Mouse (Mus musculus) CH12.LX (cell line): ENCODE measurements at regions not wholly inside any gene's neighbourhood (a gene's known extent, or its start where the extent isn't known, plus 50 kb on each side); places are given as distances from the start of the nearest gene placed in this dataset.
A peak's percentile ranks its signal among the peaks of the same experiment; 100 is the strongest.

Experiments
- DNase-seq: peaks from one replicate; pipeline ENCODE4 v3.0.0-alpha.2; 2013; ENCODE audit errors: extremely low read depth
- H3K27ac ChIP-seq: 2 replicates; pipeline ENCODE4 v1.5.1; 2012; ENCODE audit warnings: low read depth, mild to moderate bottlenecking, control low read depth, moderate library complexity; ENCODE audit not compliant: insufficient read depth
- H3K27me3 ChIP-seq: replicated peaks from 2 replicates; pipeline ENCODE3; 2012; ENCODE audit warnings: inconsistent platforms
- H3K36me3 ChIP-seq, 2 experiments: replicated peaks in 1 of 2; 2 replicates each; pipeline versions ENCODE3 to v1.6.1; 2012; ENCODE audit warnings: inconsistent platforms in 1 of 2, low read length in 1 of 2, mild to moderate bottlenecking in 1 of 2, mixed read lengths in 1 of 2, moderate library complexity in 1 of 2; ENCODE audit not compliant: control insufficient read depth in 1 of 2, insufficient read depth in 1 of 2
- H3K4me1 ChIP-seq, 2 experiments: 2 replicates each; pipeline ENCODE4 v1.6.1; 2012; ENCODE audit warnings: inconsistent platforms in 1 of 2, moderate library complexity in 1 of 2; ENCODE audit not compliant: insufficient read depth in 2 of 2, control insufficient read depth in 1 of 2
- H3K4me2 ChIP-seq: 2 replicates; pipeline ENCODE4 v1.6.1; 2012; ENCODE audit warnings: low read depth, mild to moderate bottlenecking, control low read depth; ENCODE audit not compliant: poor library complexity, insufficient read depth, severe bottlenecking
- H3K4me3 ChIP-seq, 3 experiments: fragments of 150-350 bp in 1 of 3; sonication (generic) in 1 of 3; replicated peaks in 1 of 3; 2 replicates each; pipeline versions ENCODE3 to v1.5.1; 2011 to 2012; ENCODE audit warnings: low read depth in 2 of 3, low read length in 2 of 3, mild to moderate bottlenecking in 2 of 3, moderate library complexity in 2 of 3, control low read depth in 1 of 3, improper control_type of control experiment in 1 of 3, inconsistent platforms in 1 of 3, mixed read lengths in 1 of 3; ENCODE audit not compliant: poor library complexity in 1 of 3
- H3K79me2 ChIP-seq: replicated peaks from 2 replicates; pipeline ENCODE4 v1.6.1; 2012; ENCODE audit warnings: mild to moderate bottlenecking, moderate library complexity; ENCODE audit not compliant: control insufficient read depth, poor library complexity, insufficient read depth, severe bottlenecking; ENCODE audit errors: extremely low read depth
- H3K9ac ChIP-seq: 2 replicates; pipeline ENCODE4 v1.6.1; 2012; ENCODE audit warnings: low read depth, mild to moderate bottlenecking, control low read depth, moderate library complexity; ENCODE audit not compliant: insufficient read depth
- H3K9me3 ChIP-seq: replicated peaks from 2 replicates; pipeline ENCODE3; 2012; ENCODE audit warnings: low read length, inconsistent platforms, mixed read lengths
- BHLHE40 ChIP-seq: IDR thresholded peaks from 2 replicates; pipeline ENCODE4 v1.6.1; 2011; ENCODE audit warnings: mild to moderate bottlenecking, low read depth, low read length, improper control_type of control experiment
- CHD1 ChIP-seq: IDR thresholded peaks from 2 replicates; pipeline ENCODE4 v1.6.1; 2012; ENCODE audit warnings: low read depth, low read length, improper control_type of control experiment, inconsistent platforms
- CTCF ChIP-seq, 2 experiments: IDR thresholded peaks in 1 of 2; conservative IDR thresholded peaks in 1 of 2; 2 replicates each; pipeline ENCODE4 v1.5.1; 2011 to 2012; ENCODE audit warnings: low read depth in 2 of 2, low read length in 2 of 2, improper control_type of control experiment in 1 of 2, inconsistent platforms in 1 of 2, mild to moderate bottlenecking in 1 of 2, moderate library complexity in 1 of 2
- E2F4 ChIP-seq: IDR thresholded peaks from 2 replicates; pipeline ENCODE4 v1.6.1; 2011; ENCODE audit warnings: low read depth, low read length, improper control_type of control experiment; ENCODE audit not compliant: insufficient replicate concordance
- ELF1 ChIP-seq: IDR thresholded peaks from 2 replicates; pipeline ENCODE4 v1.6.1; 2014; ENCODE audit warnings: low read depth, mild to moderate bottlenecking, inconsistent platforms, low read length, improper control_type of control experiment
- EP300 ChIP-seq: IDR thresholded peaks from 2 replicates; pipeline ENCODE4 v1.6.1; 2011; ENCODE audit warnings: low read length, improper control_type of control experiment
- ETS1 ChIP-seq: conservative IDR thresholded peaks from 2 replicates; pipeline ENCODE4 v1.6.1; 2012; ENCODE audit warnings: low read depth, mild to moderate bottlenecking, inconsistent platforms, low read length, improper control_type of control experiment, moderate library complexity
- HCFC1 ChIP-seq: IDR thresholded peaks from 2 replicates; pipeline ENCODE4 v1.6.1; 2012; ENCODE audit warnings: low read depth, mild to moderate bottlenecking, inconsistent platforms, low read length, improper control_type of control experiment
- IRF4 ChIP-seq: IDR thresholded peaks from 2 replicates; pipeline ENCODE4 v1.6.1; 2014; ENCODE audit warnings: low read depth, mild to moderate bottlenecking, inconsistent platforms, low read length, improper control_type of control experiment
- JUN ChIP-seq: IDR thresholded peaks from 2 replicates; pipeline ENCODE4 v1.6.1; 2011; ENCODE audit warnings: low read depth, mild to moderate bottlenecking, low read length, improper control_type of control experiment, moderate library complexity; ENCODE audit not compliant: insufficient read depth
- JUND ChIP-seq: conservative IDR thresholded peaks from 2 replicates; pipeline ENCODE4 v1.6.1; 2011; ENCODE audit warnings: low read depth, low read length, improper control_type of control experiment
- MAX ChIP-seq: IDR thresholded peaks from 2 replicates; pipeline ENCODE4 v1.6.1; 2011; ENCODE audit warnings: low read length, improper control_type of control experiment
- MAZ ChIP-seq: IDR thresholded peaks from 2 replicates; pipeline ENCODE4 v1.6.1; 2012; ENCODE audit warnings: low read depth, mild to moderate bottlenecking, inconsistent platforms, low read length, improper control_type of control experiment, moderate library complexity
- MXI1 ChIP-seq: IDR thresholded peaks from 2 replicates; pipeline ENCODE4 v1.6.1; 2011; ENCODE audit warnings: mild to moderate bottlenecking, low read depth, low read length, improper control_type of control experiment
- MYC ChIP-seq: IDR thresholded peaks from 2 replicates; pipeline ENCODE4 v1.6.1; 2011; ENCODE audit warnings: low read depth, mild to moderate bottlenecking, improper control_type of control experiment, low read length
- NELFE ChIP-seq: IDR thresholded peaks from 2 replicates; pipeline ENCODE4 v1.6.1; 2011; ENCODE audit warnings: low read depth, low read length, improper control_type of control experiment
- NRF1 ChIP-seq: IDR thresholded peaks from 2 replicates; pipeline ENCODE4 v1.6.1; 2014; ENCODE audit warnings: low read depth, mild to moderate bottlenecking, inconsistent platforms, low read length, improper control_type of control experiment, moderate library complexity
- PAX5 ChIP-seq: IDR thresholded peaks from 2 replicates; pipeline ENCODE4 v1.6.1; 2012; ENCODE audit warnings: low read length, inconsistent platforms, mixed read lengths
- POLR2A ChIP-seq: IDR thresholded peaks from 2 replicates; pipeline ENCODE4 v1.6.1; 2011; ENCODE audit warnings: low read depth, mild to moderate bottlenecking, improper control_type of control experiment, low read length
- POLR2AphosphoS2 ChIP-seq: IDR thresholded peaks from 2 replicates; pipeline ENCODE4 v1.6.1; 2011; ENCODE audit warnings: low read depth, low read length, improper control_type of control experiment
- RAD21 ChIP-seq: IDR thresholded peaks from 2 replicates; pipeline ENCODE4 v1.6.1; 2011; ENCODE audit warnings: low read depth, mild to moderate bottlenecking, low read length, improper control_type of control experiment, moderate library complexity
- RCOR1 ChIP-seq: conservative IDR thresholded peaks from 2 replicates; pipeline ENCODE4 v1.6.1; 2012; ENCODE audit warnings: low read depth, mild to moderate bottlenecking, inconsistent platforms, low read length, improper control_type of control experiment
- SIN3A ChIP-seq: IDR thresholded peaks from 2 replicates; pipeline ENCODE4 v1.6.1; 2012; ENCODE audit warnings: low read length, improper control_type of control experiment, inconsistent platforms
- SMC3 ChIP-seq: IDR thresholded peaks from 2 replicates; pipeline ENCODE4 v1.6.1; 2011; ENCODE audit warnings: low read depth, low read length, improper control_type of control experiment
- TBP ChIP-seq: conservative IDR thresholded peaks from 2 replicates; pipeline ENCODE4 v1.6.1; 2011; ENCODE audit warnings: low read depth, low read length, improper control_type of control experiment
- TCF12 ChIP-seq: IDR thresholded peaks from 2 replicates; pipeline ENCODE4 v1.6.1; 2014; ENCODE audit warnings: low read depth, mild to moderate bottlenecking, inconsistent platforms, low read length, improper control_type of control experiment
- UBTF ChIP-seq: IDR thresholded peaks from 2 replicates; pipeline ENCODE4 v1.6.1; 2012; ENCODE audit warnings: low read depth, mild to moderate bottlenecking, inconsistent platforms, low read length, improper control_type of control experiment, moderate library complexity
- USF1 ChIP-seq: IDR thresholded peaks from 2 replicates; pipeline ENCODE4 v1.6.1; 2014; ENCODE audit warnings: low read depth, mild to moderate bottlenecking, inconsistent platforms, low read length, improper control_type of control experiment
- USF2 ChIP-seq: conservative IDR thresholded peaks from 2 replicates; pipeline ENCODE4 v1.6.1; 2011; ENCODE audit warnings: low read depth, low read length, improper control_type of control experiment
- ZC3H11A ChIP-seq: IDR thresholded peaks from 2 replicates; pipeline ENCODE4 v1.6.1; 2012; ENCODE audit warnings: low read depth, mild to moderate bottlenecking, inconsistent platforms, low read length, improper control_type of control experiment
- ZKSCAN1 ChIP-seq: IDR thresholded peaks from 2 replicates; pipeline ENCODE4 v1.6.1; 2012; ENCODE audit warnings: low read depth, inconsistent platforms, low read length, improper control_type of control experiment, borderline replicate concordance
- ZMIZ1 ChIP-seq: IDR thresholded peaks from 2 replicates; pipeline ENCODE4 v1.6.1; 2012; ENCODE audit warnings: low read depth, mild to moderate bottlenecking, inconsistent platforms, low read length, improper control_type of control experiment
- ZNF384 ChIP-seq: IDR thresholded peaks from 2 replicates; pipeline ENCODE4 v1.6.1; 2012; ENCODE audit warnings: low read depth, low read length, improper control_type of control experiment, inconsistent platforms
- dilution Hi-C: fragments of 300-500 bp; cut with MboI; formaldehyde crosslinking; loops from 2 replicates; pipeline ENCODE4 v1.14.3; 2020; ENCODE audit warnings: low sequenced_read_pairs; ENCODE audit not compliant: extremely low pct_unique_long_range_greater_than_20kb, extremely low pct_ligation_motif_present
- in situ Hi-C: fragments of 300-500 bp; cut with MboI; formaldehyde crosslinking; loops from 3 replicates; pipeline ENCODE4 v1.14.3; 2019; ENCODE audit warnings: low sequenced_read_pairs, low pct_ligation_motif_present, low pct_unique_long_range_greater_than_20kb, mixed read lengths

DNA sequence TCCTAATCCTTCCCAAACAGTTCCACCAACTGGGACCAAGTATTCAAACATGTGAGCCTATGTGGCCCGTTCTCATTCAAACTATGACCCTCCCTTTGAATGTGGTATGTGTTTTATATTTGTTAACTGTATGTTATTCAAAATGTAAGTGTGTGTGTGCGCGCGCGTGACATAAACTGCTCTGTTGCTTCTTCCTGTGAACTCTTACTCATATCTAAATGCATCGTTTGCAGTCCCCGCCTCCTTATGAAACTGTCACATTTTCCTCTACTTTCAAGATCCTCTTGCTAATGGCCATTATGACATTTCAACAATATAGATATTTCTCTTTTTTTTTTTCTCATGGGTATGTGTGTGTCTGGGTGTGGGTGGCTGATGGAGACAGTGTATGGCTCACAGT, 84.3 kb upstream of the Ado start:
- DNase-seq, result no peak
- H3K9me3 ChIP-seq, result peaks cover 8% of the 10 kb centered on the region
- in situ Hi-C loops, result no loop called here
- H3K9ac ChIP-seq, result no peak overlapping the region
- H3K27ac ChIP-seq, result no peak overlapping the region
- no peaks in the 10 kb centered on the region for H3K27me3 ChIP-seq
- no peak overlapping the region for H3K4me3 ChIP-seq
- no peak overlapping the region for H3K4me2 ChIP-seq
- no peaks in the 10 kb centered on the region for H3K36me3 ChIP-seq
- peaks cover 4 to 30% of the 10 kb centered on the region in 2 experiments for H3K4me1 ChIP-seq
- TF ChIP-seq E2F4 (no peak), UBTF (no peak), POLR2A (no peak), MAZ (no peak)
- H3K79me2 ChIP-seq, result no peaks in the 10 kb centered on the region
- dilution Hi-C loops, result no loop called here

DNA sequence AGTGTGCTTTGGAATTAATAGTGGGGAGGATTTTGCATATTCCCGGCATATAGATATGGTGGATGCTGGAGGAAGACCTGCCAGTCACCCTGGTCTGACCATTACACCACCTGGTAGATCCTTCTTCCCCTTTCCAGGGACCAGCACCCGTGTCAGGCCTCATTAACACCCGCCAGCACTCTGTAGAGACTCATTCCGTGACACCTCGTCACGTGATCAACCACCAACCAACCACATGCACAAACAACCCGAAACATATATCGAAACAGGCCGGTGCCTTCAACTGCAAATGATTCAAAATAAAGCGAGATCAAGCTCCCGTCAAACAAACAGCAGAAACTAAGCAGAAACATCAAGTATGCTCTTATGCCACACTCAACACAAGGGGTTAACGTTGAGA, 74.6 kb upstream of the Ado start:
- dilution Hi-C loops, result no loop called here
- Histone ChIP-seq H3K4me3 (no peak overlapping the region), H3K4me1 (peaks cover 10 to 24% of the 10 kb centered on the region in 2 experiments), H3K9ac (no peak overlapping the region; the same call in 1 of the 2 replicates), H3K36me3 (no peaks in the 10 kb centered on the region), H3K9me3 (no peaks in the 10 kb centered on the region), H3K79me2 (no peaks in the 10 kb centered on the region), H3K27ac (no peak overlapping the region), H3K27me3 (no peaks in the 10 kb centered on the region), H3K4me2 (peak overlapping the region; percentile 90)
- in situ Hi-C loops, result no loop called here
- peak; percentile 58 for DNase-seq
- TF ChIP-seq POLR2AphosphoS2, result no peak
- TF ChIP-seq ZKSCAN1, result no peak
- no peak for TF ChIP-seq HCFC1
- no peak for TF ChIP-seq NELFE
- TF ChIP-seq NRF1, result no peak
- TF ChIP-seq CHD1, result no peak
- TF ChIP-seq MAX, result peak; percentile 96
- TF ChIP-seq MYC, result 0 out of 2 replicates have a peak, but pooled peaks have one; percentile 60
- TF ChIP-seq JUN, result peak; percentile 54
- no peak for TF ChIP-seq ZMIZ1
- TF ChIP-seq BHLHE40, result peak; percentile 96
- no peak for TF ChIP-seq PAX5
- TF ChIP-seq RAD21, result no peak
- TF ChIP-seq TBP, result no peak
- TF ChIP-seq IRF4, result peak; percentile 90
- TF ChIP-seq UBTF, result no peak
- TF ChIP-seq MAZ, result no peak
- no peak for TF ChIP-seq SMC3
- TF ChIP-seq POLR2A, result no peak
- TF ChIP-seq MXI1, result peak; percentile 69; the same call in 1 of the 2 replicates
- peak; percentile 92 for TF ChIP-seq USF1
- peak; percentile 62 for TF ChIP-seq EP300
- TF ChIP-seq TCF12, result peak; percentile 35; the same call in 1 of the 2 replicates
- no peak; the same call in none of the 2 replicates for TF ChIP-seq ETS1
- TF ChIP-seq ZC3H11A, result no peak
- peak; percentile 52 for TF ChIP-seq JUND
- 0 out of 2 replicates have a peak, but pooled peaks have one; percentile 26 for TF ChIP-seq ELF1
- no peak for TF ChIP-seq E2F4
- no peak for TF ChIP-seq ZNF384
- TF ChIP-seq USF2, result peak; percentile 95
- no peak for TF ChIP-seq CTCF (conservative IDR thresholded peaks at IDR 0.05 in 1 of 2, IDR thresholded peaks at IDR 0.05 in 1 of 2; ENCODE audit: low read depth in 2 of 2, low read length in 2 of 2)
- 0 out of 2 replicates have a peak, but pooled peaks have one; percentile 62 for TF ChIP-seq SIN3A
- TF ChIP-seq RCOR1, result 0 out of 2 replicates have a peak, but pooled peaks have one; percentile 46
